Mouse (Mus musculus): ENCODE results near the gene Omg. TPM values are rescaled to one million over a fixed set of nuclear protein-coding genes. Genes with fewer than 3 reads are reported as not detected.

Gene Omg
- polyA plus RNA-seq, 1 experiment, result 0.08 TPM

DNA sequence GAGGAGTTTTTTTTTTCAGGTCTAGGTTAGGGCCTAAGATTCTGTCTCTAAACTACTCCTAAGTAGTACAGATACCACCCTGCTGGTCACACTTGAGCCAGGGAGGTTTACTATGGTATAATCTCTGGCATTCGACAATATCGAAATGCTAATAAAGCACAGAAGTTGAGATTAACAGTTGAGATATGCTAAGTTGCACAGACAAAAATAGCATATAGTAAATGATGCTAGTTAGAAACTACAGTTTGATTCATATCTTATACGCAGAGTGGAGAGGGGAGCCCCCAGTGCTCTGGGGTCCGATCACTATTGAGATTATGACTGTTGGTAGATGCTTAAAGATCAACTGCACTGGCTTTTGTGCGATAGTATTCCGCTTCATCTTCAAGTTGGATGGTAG is 25.3 kb upstream of the Omg start:
- WGBS, result 93% methylated on average over 6 of the region's 6 CpGs
- peaks cover 5% of the 10 kb centered on the region; the same call in 1 of the 2 replicates for H3K4me1 ChIP-seq (ENCODE audit: control insufficient read depth, insufficient read depth, low read length)
- no peak for TF ChIP-seq CTCF (IDR thresholded peaks at IDR 0.05; ENCODE audit: insufficient read depth, low read length)
- TF ChIP-seq POLR2A (IDR thresholded peaks at IDR 0.05; ENCODE audit: borderline replicate concordance, extremely low read depth, low read depth, low read length), result no peak
- no peak overlapping the region for H3K4me3 ChIP-seq (replicated peaks; ENCODE audit: extremely low read depth, low read depth, low read length)
- no peak for DNase-seq

GRCm38 (mm10) chr11:79528601-79529000 is 24.7 kb upstream of the Omg start:
- TF ChIP-seq CTCF (IDR thresholded peaks at IDR 0.05; ENCODE audit: insufficient read depth, low read length), result no peak
- no peak for TF ChIP-seq POLR2A (IDR thresholded peaks at IDR 0.05; ENCODE audit: borderline replicate concordance, extremely low read depth, low read depth, low read length)
- 80% methylated on average over 3 of the region's 3 CpGs for WGBS
- DNase-seq, result no peak
- Histone ChIP-seq H3K4me1 (ENCODE audit: control insufficient read depth, insufficient read depth, low read length) (peaks cover 2% of the 10 kb centered on the region; the same call in 1 of the 2 replicates), H3K4me3 (replicated peaks; ENCODE audit: extremely low read depth, low read depth, low read length) (no peak overlapping the region)

DNA sequence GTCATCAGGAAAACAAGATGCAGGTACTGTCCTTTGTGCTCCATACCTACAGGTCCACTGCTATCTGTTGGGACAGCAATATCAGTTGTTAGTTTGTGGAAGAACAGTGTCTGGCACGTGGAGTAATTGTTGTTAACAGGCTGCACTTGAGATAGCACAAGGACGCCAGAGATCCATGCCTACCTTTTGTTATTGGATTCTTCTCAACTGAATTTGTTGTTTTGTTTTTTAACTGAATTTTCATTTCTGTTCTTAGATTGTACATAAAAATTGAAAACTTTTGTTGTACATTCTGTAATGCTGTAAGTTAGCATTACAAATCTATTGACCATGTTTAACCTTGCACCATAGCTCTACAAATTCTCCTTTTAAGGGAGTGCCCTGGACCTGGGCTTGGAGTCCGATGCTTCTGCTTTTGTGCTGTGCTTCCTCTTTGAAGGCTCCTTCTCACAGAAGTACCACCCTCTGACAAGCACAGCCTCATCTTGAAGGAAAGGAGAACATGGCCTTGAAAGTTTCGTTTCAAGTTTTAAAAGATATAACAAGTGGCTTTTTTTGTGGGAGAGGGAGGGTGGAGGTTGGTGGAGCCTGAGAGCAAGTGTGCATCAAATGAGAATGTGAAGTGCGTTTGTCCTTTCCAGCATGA is 24.0 kb upstream of the Omg start:
- TF ChIP-seq CTCF (IDR thresholded peaks at IDR 0.05; ENCODE audit: insufficient read depth, low read length) (no peak), POLR2A (IDR thresholded peaks at IDR 0.05; ENCODE audit: borderline replicate concordance, extremely low read depth, low read depth, low read length) (no peak)
- 69% methylated on average over 5 of the region's 5 CpGs for WGBS
- DNase-seq, result no peak
- Histone ChIP-seq H3K4me3 (replicated peaks; ENCODE audit: extremely low read depth, low read depth, low read length) (no peak overlapping the region), H3K4me1 (ENCODE audit: control insufficient read depth, insufficient read depth, low read length) (peaks cover 2% of the 10 kb centered on the region; the same call in 1 of the 2 replicates)

- H3K4me1 ChIP-seq (ENCODE audit: control insufficient read depth, insufficient read depth, low read length), result peaks cover 2% of the 10 kb centered on the region; the same call in 1 of the 2 replicates
- WGBS, result 59% methylated on average over 15 of the region's 15 CpGs
- no peak for TF ChIP-seq CTCF (IDR thresholded peaks at IDR 0.05; ENCODE audit: insufficient read depth, low read length)
- no peak for TF ChIP-seq POLR2A (IDR thresholded peaks at IDR 0.05; ENCODE audit: borderline replicate concordance, extremely low read depth, low read depth, low read length)
- no peak overlapping the region for H3K4me3 ChIP-seq (replicated peaks; ENCODE audit: extremely low read depth, low read depth, low read length)
- DNase-seq, result peak; percentile 14
Observed at GRCm38 (mm10) chr11:79527015-79527738, 23.3 kb upstream of the Omg start.

- H3K4me3 ChIP-seq (replicated peaks; ENCODE audit: extremely low read depth, low read depth, low read length), result no peak overlapping the region
- TF ChIP-seq POLR2A (IDR thresholded peaks at IDR 0.05; ENCODE audit: borderline replicate concordance, extremely low read depth, low read depth, low read length) (no peak), CTCF (IDR thresholded peaks at IDR 0.05; ENCODE audit: insufficient read depth, low read length) (no peak)
- peaks cover 2% of the 10 kb centered on the region; the same call in 1 of the 2 replicates for H3K4me1 ChIP-seq (ENCODE audit: control insufficient read depth, insufficient read depth, low read length)
- no peak for DNase-seq
- WGBS, result 85% methylated on average over 3 of the region's 3 CpGs
Observed at GRCm38 (mm10) chr11:79526549-79526948, 22.7 kb upstream of the Omg start.

DNA sequence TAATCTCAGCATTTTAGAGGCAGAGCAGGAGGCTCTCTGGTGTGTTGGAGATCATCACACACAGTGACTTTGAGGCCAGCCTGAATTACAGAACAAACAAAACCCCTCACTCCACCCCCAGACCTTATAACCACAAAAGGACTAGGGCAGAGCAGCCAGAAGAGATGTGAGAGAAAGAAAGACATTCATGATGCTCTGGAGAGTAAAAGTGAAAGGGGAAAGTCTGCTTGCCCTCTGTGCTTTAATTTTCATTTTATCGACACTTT is 20.4 kb upstream of the Omg start:
- TF ChIP-seq POLR2A (IDR thresholded peaks at IDR 0.05; ENCODE audit: borderline replicate concordance, extremely low read depth, low read depth, low read length) (no peak), CTCF (IDR thresholded peaks at IDR 0.05; ENCODE audit: insufficient read depth, low read length) (no peak)
- WGBS, result 73% methylated on average over 1 of the region's 1 CpGs
- no peak for DNase-seq
- no peak overlapping the region for H3K4me3 ChIP-seq (replicated peaks; ENCODE audit: extremely low read depth, low read depth, low read length)
- H3K4me1 ChIP-seq (ENCODE audit: control insufficient read depth, insufficient read depth, low read length), result peaks cover 2% of the 10 kb centered on the region; the same call in 1 of the 2 replicates

DNA sequence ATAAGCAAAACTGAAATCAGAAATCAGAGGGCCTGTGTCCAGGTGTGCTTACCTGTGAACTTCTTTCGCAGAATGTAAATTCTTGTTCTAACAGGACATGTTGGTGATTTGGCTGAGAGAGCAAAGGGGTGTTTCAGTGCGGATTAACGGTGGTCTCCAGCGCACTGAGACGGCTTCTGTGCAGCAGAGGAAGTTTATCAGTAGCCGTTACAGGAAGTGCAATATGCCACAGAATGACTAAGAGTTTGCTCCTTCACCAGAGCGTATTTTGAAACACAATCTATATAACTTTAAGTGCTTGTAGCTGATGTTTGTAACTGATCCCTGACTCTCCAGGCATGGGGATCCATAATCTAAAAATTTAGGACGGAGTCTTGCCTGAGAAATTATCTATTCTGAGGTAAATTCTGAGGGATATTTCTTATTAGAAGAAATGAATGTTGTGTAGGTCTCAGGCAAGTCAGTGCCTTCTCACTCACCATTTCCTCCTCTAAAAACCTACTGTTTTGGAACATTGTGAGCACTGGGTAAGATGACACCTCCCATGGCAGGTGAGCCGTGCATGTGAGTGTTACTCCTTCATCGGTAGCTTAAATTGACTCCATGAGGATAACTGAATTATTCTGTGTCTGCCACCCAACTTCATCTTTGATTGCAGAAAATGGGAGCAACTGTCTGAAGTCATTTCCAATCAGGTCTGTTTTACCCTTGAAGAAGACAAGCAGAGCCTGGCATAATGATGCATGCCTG is 19.9 kb upstream of the Omg start, which contains the start of gene Evi2b:
Evi2b (minus strand) TSS at position 203 of the 750 bp plus-strand sequence.
- 51% methylated on average over 10 of the region's 10 CpGs for WGBS
- Histone ChIP-seq H3K4me1 (ENCODE audit: control insufficient read depth, insufficient read depth, low read length) (peaks cover 2% of the 10 kb centered on the region; the same call in 1 of the 2 replicates), H3K4me3 (replicated peaks; ENCODE audit: extremely low read depth, low read depth, low read length) (peak within 1 kb of the TSS; percentile 56)
- TF ChIP-seq CTCF (IDR thresholded peaks at IDR 0.05; ENCODE audit: insufficient read depth, low read length), result no peak
- peak; percentile 46; the same call in 1 of the 2 replicates for TF ChIP-seq POLR2A (IDR thresholded peaks at IDR 0.05; ENCODE audit: borderline replicate concordance, extremely low read depth, low read depth, low read length)
- no peak for DNase-seq

GRCm38 (mm10) chr11:79522944-79523343 is 19.1 kb upstream of the Omg start:
- TF ChIP-seq CTCF (IDR thresholded peaks at IDR 0.05; ENCODE audit: insufficient read depth, low read length) (no peak), POLR2A (IDR thresholded peaks at IDR 0.05; ENCODE audit: borderline replicate concordance, extremely low read depth, low read depth, low read length) (no peak)
- Histone ChIP-seq H3K4me1 (ENCODE audit: control insufficient read depth, insufficient read depth, low read length) (peaks cover 2% of the 10 kb centered on the region; the same call in 1 of the 2 replicates), H3K4me3 (replicated peaks; ENCODE audit: extremely low read depth, low read depth, low read length) (no peak overlapping the region)
- no peak for DNase-seq
- 83% methylated on average over 1 of the region's 1 CpGs for WGBS

DNA sequence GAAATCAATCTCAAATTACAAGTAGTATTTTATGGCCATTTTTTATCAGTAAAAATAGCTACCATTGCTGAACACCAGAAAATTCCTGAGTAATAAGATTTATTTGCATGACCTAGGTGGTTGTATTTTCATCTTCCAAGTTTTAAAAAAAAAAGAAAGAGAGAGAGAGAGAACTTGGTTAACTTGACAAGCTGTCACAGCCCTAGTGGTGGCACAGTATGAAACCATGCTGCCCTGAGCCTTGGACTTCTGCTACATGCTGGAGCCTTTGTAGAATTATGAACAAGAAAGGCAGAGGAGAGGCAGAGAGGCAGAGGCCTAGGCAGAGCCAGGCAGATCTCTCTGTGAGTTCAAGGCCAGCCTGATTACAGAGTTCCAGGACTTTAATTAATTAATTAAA is 18.0 kb upstream of the Omg start:
- Histone ChIP-seq H3K4me1 (ENCODE audit: control insufficient read depth, insufficient read depth, low read length) (no peaks in the 10 kb centered on the region), H3K4me3 (replicated peaks; ENCODE audit: extremely low read depth, low read depth, low read length) (peak overlapping the region; percentile 10)
- DNase-seq, result no peak
- no peak for TF ChIP-seq CTCF (IDR thresholded peaks at IDR 0.05; ENCODE audit: insufficient read depth, low read length)
- no peak for TF ChIP-seq POLR2A (IDR thresholded peaks at IDR 0.05; ENCODE audit: borderline replicate concordance, extremely low read depth, low read depth, low read length)
